Mouse (Mus musculus) telencephalon, adult 2 months (tissue): ENCODE measurements at regions not wholly inside any gene's neighbourhood (a gene's known extent, or its start where the extent isn't known, plus 50 kb on each side); places are given as distances from the start of the nearest gene placed in this dataset.

Experiments
- DNase-seq: peaks from one replicate; pipeline ENCODE4 v3.0.0-alpha.2; 2011; ENCODE audit warnings: low read depth, low spot score

DNA sequence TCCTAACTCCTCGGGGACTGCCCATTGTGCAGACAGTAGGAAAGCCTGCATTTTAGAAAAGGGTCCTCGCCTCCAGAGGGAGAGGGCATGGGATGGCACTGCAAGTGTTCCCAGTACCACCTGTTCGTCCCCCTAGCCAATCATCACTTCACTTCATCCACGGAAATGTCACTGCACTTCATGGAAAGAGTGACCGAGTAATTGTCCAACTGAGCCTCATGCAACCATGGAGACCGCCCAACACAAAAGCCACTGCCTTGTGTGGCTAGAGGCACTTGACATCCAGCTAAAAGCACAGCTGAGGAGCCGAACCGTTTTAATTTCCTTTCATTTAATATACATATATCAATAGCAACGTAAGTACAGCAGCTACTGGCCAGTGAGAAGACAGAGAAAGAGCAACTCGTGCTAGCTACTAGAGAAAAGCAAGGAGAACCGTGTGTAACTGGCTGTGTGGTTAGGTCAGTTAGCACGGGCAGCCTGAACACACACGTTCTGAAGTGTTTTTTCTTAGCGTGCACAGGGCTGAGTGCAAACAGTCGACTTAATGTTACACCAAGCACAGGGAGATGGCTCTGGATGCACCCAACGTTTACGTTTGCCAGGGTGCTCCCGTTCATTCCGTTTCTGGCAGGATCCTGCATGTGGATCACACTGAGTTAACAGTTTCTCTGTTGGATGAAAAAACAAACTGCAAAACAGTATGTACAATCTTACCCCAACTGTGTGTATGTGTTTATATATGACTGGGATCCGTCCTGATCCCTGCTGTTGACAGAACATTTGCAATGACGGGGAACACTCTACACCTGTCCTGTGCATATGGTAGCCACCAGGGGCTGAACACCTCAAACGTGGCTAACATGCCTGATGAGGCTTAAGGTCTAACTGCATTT, 202.8 kb upstream of the Klf14 start:
- DNase-seq: no peak

DNA sequence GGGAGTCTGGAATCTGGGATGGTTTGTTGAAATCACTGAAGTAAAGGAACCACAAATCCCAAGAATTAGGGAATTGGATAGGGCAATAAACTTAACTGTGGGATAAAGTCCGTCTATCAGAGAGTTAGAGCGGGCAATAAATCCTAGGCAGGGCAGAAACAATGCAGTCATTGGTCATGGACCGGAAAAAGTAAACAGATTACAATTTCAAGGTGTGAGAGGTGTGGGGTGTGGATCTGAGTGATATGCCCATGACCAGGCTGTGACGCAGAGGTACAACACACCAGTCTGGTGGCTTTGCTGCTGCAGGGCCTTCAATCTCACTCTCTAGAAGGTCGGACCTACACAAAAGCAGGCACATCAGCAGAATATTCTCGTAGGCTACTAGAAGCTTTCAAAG, 206.1 kb upstream of the Klf14 start:
- no peak for DNase-seq

- no peak for DNase-seq
Observed at GRCm38 (mm10) chr6:31166347-31166746, 207.5 kb upstream of the Klf14 start.

GRCm38 (mm10) chr6:31167732-31168131, 208.9 kb upstream of the Klf14 start:
- DNase-seq: no peak

DNA sequence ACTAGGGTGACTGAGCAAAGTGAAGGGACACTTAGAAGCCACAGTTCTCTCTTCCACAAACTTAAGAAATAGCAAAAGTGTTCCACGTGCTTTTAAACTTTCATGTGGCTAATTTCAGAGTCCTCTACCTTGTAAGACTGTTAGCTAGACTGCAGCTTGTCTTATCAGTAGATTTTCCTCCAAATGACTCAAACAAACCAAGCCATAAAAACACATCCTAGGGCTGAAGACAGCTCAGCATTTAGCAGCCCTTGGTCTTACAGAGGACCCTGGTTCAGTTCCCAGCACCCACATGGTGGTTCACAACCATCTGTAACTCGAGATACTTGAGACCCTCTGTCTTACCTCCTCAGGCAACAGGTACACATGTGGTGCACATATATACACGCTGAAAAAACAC, 209.9 kb upstream of the Klf14 start:
- DNase-seq: no peak

- no peak for DNase-seq
Observed at GRCm38 (mm10) chr6:31169343-31169742, 210.5 kb upstream of the Klf14 start.

DNA sequence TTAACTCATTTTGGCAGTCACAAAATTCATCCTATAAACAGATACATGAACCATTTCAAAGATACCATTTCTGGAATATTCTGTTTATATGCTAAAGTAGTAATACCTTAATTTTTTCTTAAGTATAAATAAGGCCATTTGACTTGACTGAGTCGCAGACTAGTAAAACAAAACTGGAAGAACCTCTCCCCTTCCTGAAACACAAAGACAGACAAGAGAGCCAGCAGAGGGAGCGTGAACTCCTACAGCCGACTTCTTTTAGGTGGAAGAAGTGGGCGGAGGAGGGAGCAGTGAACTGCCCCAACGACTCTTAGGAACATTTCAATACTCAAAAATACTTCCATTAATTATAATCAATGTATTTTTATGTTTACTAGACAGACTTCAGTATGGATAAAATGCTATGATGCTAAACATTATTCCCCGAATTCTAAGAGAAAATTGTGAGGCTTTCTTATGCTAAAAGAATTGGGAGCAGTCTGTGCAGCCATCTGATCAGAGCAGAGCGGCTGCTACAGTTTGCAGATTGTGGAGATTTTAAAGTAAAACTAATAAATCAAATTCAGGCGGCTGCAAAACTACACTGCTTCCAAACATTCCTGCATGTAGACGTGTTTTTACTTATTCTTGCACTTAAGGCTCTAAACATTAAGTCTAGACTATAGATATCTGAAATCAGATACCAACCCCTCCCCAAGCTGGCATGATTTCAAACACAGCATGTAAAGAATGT, 211.2 kb upstream of the Klf14 start:
- no peak for DNase-seq

DNA sequence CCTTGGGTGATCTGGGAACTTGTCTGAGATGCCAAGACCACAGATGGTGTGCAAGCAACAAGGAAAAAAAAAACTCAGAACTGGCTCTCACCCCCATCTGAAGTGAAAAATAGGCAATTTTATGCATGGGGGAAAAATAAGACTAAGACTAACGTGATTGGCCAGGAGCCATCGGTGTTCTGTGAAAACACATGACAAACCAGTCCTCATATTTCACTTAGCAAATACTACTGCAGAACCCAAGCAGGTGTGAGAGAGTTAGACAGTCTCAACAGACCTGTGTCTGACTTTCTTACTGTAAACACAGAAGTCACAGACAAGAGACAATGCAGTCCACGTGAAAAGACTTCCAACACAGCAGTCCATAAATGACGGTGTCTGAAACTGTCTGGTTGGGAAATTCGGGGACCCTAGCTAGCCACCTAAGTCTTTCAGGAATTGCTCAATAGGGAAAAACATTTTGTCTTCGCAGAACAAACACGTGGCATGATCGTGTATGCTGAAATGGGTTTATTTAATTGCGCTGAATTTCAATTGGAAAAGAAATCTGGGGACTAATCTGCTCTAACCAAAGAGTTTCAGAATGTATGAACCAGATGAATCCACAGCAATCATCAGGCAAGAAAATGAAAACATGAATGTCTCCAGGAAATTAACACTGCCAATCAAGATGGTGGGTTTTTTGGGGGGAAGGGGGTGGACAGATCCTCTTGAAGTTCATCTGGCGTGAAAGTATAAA, 213.1 kb upstream of the Klf14 start:
- DNase-seq: peak; percentile 58

DNA sequence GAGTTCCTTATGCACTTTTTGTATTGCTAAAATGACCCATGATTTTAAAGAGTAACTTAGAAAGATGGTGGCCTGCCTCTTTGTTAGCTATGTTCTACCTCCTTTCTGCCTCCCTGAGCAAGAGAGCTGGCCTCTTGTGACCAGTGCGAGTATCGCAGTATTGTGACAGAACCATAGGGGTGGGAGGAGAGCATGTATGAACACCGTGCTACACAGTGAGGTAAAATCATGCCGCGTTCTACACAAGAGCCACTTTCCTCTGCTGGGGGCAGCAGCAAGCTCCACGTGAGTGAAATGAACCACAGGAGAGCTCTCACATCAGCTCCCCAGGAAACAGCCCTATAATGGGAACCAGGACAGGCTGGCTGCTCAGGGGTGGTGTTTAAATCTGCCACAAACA, 216.9 kb upstream of the Klf14 start:
- no peak for DNase-seq

DNA sequence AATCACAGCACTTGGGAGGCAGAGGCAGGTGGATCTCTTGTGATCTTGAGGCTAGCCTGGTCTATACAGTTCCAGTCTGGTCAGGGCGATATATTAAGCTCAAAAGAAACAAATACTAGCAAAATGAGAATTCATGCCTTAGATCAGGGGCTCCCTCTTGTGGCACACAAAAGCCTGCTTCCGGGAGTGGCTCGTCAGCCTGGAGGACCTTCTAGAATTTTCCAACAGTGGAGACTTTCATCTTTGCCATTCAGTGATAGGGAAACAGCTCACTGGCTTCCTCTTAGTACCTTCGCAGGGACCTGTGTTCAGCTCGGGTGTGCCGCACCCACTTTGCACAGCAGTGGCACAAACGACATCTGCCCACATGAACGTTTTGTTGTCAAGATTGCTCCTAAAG, 217.5 kb upstream of the Klf14 start:
- DNase-seq: no peak

DNA sequence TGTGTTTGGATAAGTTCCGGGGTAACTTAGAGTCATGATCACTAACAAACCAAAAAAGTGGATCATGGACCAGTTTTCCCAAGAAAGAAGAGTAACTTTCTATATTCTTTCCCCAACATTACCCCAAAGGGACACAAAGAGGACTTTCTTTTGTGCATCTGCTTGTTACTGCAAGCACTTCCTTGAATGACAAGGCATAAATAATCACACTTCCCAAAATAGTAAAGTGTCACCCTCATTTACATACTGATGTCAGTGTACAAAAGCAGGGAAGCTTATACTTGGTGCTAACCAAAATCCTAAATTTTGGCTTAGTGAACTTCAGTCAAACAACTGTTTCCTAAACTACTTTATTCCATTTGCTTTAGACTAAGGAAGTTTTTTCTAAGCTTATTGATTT, 218.0 kb upstream of the Klf14 start:
- DNase-seq: no peak

DNA sequence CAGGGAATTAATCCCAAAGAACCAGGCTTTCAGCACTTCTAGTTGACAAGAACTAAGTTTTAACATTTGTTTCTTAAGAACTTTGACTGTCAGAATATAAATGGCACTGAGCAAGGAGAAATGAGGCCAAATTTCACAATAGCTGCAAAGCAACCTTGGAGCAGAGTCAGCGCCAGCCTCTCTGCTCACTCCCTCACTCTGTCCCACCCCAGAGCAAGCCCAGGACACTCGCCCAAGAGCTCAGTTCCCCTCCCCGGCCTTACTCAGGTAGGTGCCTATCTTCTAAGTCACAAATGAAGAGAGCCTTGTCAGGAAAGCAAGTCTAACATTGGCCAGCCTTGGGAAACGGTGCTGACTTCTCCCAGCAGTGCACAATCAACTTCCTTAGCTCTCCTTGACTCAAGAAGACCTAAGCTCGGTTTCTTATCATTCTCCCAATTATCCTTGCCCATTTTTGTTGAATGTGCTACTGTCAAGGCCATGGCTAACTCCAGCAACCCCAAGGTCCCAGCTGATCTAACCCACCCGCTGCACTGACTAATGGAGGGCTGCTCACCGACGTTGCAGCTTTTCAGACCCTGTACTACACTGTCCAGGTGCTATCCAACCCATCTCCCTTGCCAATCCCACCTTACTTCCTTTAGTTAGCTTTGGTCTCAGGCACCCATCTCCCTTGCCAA, 219.5 kb upstream of the Klf14 start:
- no peak for DNase-seq

GRCm38 (mm10) chr6:31182284-31182683, 216.3 kb upstream of the Mkln1 start:
- DNase-seq: no peak

GRCm38 (mm10) chr6:31183127-31183526, 215.4 kb upstream of the Mkln1 start:
- no peak for DNase-seq

GRCm38 (mm10) chr6:31184554-31184953, 214.0 kb upstream of the Mkln1 start:
- no peak for DNase-seq

DNA sequence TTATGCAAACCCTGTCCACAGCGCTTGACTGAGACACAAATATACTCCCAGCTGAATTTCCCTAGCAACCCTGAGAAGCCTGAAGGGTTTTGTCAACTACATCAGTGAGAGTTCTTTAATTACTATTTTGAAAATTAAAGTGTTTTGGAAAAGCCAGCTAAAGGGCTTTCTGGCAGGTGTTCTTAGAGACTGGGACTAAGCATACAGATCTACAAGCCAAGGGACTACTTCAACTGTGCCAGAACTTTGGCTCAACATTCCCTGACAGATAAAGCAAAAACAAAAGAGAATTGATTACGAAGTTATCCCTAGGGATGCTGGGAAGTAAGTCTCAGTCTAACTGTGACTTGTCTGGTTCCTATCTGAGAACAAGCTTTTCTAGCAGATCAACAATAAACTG, 213.4 kb upstream of the Mkln1 start:
- DNase-seq: no peak

GRCm38 (mm10) chr6:31188066-31188465, 210.5 kb upstream of the Mkln1 start:
- DNase-seq: no peak

DNA sequence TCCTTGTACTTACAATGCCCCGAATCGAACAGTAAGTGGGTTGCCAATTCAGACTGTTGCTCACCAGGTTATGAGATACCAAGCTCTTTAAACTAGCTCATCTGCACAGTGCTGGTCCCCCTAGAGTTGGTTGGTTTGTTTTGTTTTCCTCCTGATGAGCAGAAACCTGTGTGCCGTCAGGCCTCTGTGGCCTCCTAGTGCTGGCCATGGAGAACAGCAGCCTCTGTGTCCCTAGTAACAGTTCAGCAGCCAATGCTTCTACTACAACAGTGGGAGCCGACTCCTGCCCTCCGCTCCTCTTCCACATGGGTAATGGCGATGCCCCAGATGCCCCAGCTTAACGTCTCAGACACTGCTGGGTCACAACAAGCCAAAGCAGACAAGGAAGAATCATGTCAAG, 209.5 kb upstream of the Mkln1 start:
- DNase-seq: no peak

- DNase-seq: no peak
Observed at GRCm38 (mm10) chr6:31190070-31190469, 208.5 kb upstream of the Mkln1 start.

- DNase-seq: no peak
Observed at GRCm38 (mm10) chr6:31190628-31191373, 207.7 kb upstream of the Mkln1 start.

GRCm38 (mm10) chr6:31191577-31191976, 207.0 kb upstream of the Mkln1 start:
- no peak for DNase-seq
